Mouse (Mus musculus): ENCODE measurements around the gene 9830107B12Rik.

9830107B12Rik gene

GRCm38 (mm10) chr17:48080626-48081025, 65.4 kb downstream of the 9830107B12Rik start:
- Histone ChIP-seq H3K36me3 (ENCODE audit: insufficient read depth, low read length) (no peaks in the 10 kb centered on the region), H3K4me3 (replicated peaks; ENCODE audit: low read length) (no peak overlapping the region), H3K4me1 (replicated peaks; ENCODE audit: low read depth, low read length) (no peaks in the 10 kb centered on the region), H3K9me3 (ENCODE audit: low read length) (peaks cover 15% of the 10 kb centered on the region), H3K27me3 (ENCODE audit: insufficient read depth, low read length) (peaks cover 4% of the 10 kb centered on the region)
- TF ChIP-seq NANOG (IDR thresholded peaks at IDR 0.05; ENCODE audit: borderline replicate concordance, low read length) (no peak), CTCF (conservative IDR thresholded peaks at IDR 0.05; ENCODE audit: low read length) (no peak), POU5F1 (IDR thresholded peaks at IDR 0.05; ENCODE audit: borderline replicate concordance, low read length) (no peak)
